Mouse (Mus musculus): ENCODE data around the gene Omt2b.

DNA sequence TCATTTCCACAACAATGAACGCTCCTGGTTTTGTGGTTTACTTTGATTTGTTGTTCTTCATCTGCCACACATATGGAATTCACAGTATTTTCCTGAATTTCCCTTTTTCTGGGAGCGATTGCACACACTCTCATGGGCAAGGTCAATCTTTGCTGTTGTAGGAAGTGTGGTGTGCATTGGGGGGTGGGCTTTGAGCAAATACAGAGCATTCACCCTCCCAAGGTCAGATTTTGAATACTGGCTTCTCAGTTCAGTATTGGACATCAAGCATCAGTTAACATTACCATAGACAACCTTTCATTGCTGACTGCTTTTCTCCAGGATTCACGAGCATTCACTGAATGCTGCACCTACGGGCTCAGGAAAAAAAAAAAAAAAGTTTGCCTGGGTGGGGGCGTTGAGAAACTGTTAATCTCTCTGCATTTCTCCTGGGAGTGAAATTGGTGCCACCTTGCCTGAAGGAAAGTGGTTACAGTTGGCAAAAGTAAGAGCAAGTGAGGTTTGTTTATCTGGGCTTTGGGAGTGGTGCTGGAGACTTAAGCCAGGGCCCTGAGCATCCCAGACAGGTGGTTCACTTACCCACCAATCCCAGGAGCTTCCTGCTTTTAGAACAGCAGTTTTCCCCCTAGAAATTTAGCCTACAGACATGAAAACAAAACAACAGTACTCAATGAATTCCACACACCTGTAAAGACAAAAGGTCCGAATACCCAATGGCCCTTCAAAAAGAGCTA, 32.5 kb downstream of the Omt2b start:
- TF ChIP-seq CTCF (IDR thresholded peaks at IDR 0.05; ENCODE audit: borderline replicate concordance, control insufficient read depth, extremely low read depth, insufficient read depth, low read length, poor library complexity), result no peak
- no peak for TF ChIP-seq POLR2A (IDR thresholded peaks at IDR 0.05; ENCODE audit: control insufficient read depth, extremely low read depth, insufficient read depth, low read length, poor library complexity)
